Mouse (Mus musculus) erythroblast, embryonic 14.5 days (primary cell): ENCODE data around the gene Fam89b. TPM values are rescaled to one million over a fixed set of nuclear protein-coding genes. Genes with fewer than 3 reads are reported as not detected.
A peak's percentile ranks its signal among the peaks of the same experiment; 100 is the strongest.

Source experiments
- H3K27me3 ChIP-seq: 2 replicates; pipeline ENCODE4 v1.6.1; 2012; ENCODE audit warnings: inconsistent platforms; ENCODE audit not compliant: control insufficient read depth
- H3K36me3 ChIP-seq: 2 replicates; pipeline ENCODE4 v1.6.1; 2012; ENCODE audit warnings: mild to moderate bottlenecking, inconsistent platforms; ENCODE audit not compliant: control insufficient read depth
- H3K4me1 ChIP-seq: 2 replicates; pipeline ENCODE4 v1.6.1; 2012; ENCODE audit warnings: inconsistent platforms; ENCODE audit not compliant: control insufficient read depth
- H3K4me3 ChIP-seq: replicated peaks from 2 replicates; pipeline ENCODE3; 2012; ENCODE audit warnings: moderate library complexity, mild to moderate bottlenecking, inconsistent platforms
- H3K9me3 ChIP-seq: 2 replicates; pipeline ENCODE4 v1.6.1; 2012; ENCODE audit warnings: low read length, inconsistent platforms, mixed read lengths; ENCODE audit not compliant: control insufficient read depth
- GATA1 ChIP-seq: IDR thresholded peaks from 2 replicates; pipeline ENCODE4 v1.6.1; 2012; ENCODE audit warnings: low read length, inconsistent platforms, mixed read lengths
- TAL1 ChIP-seq: IDR thresholded peaks from 3 replicates; pipeline ENCODE4 v1.6.1; 2012; ENCODE audit warnings: low read length, inconsistent platforms, mixed read lengths
- polyA plus RNA-seq: library from polyadenylated mRNA; stranded (reverse); fragments of >175 nt; gene quantifications from 2 replicates; pipeline ENCODE4 v1.2.3, GENCODE M21; 2012

Gene Fam89b
- polyA plus RNA-seq, 1 experiment: 33.0 TPM

DNA sequence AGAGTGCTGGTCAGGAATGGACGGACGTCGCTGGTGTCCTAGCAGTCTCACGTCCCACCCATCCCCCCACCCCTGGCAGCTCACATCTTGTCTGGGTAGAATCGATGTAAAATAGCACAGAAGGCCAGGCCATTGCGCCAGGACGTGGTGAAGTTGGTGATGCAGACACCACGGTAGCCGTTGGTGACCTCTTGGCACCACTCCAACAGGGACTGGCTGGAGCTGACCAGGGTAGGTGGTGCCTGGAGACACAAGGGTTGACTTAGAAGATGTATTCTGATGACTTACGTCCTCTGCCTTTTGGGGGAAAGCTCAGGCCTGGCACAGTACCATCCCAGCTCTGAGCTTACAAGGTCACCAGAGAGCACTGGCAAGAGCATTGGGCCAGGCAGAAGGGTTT lies 12.5 kb downstream of the Fam89b start:
- H3K27me3 ChIP-seq: peaks cover 6% of the 10 kb centered on the region; the same call in 1 of the 2 replicates
- H3K4me1 ChIP-seq: peaks cover 99% of the 10 kb centered on the region
- H3K36me3 ChIP-seq: peaks cover 100% of the 10 kb centered on the region
- H3K4me3 ChIP-seq: peak overlapping the region; percentile 29
- TF ChIP-seq GATA1: no peak
- no peak for TF ChIP-seq TAL1
- H3K9me3 ChIP-seq: no peaks in the 10 kb centered on the region

DNA sequence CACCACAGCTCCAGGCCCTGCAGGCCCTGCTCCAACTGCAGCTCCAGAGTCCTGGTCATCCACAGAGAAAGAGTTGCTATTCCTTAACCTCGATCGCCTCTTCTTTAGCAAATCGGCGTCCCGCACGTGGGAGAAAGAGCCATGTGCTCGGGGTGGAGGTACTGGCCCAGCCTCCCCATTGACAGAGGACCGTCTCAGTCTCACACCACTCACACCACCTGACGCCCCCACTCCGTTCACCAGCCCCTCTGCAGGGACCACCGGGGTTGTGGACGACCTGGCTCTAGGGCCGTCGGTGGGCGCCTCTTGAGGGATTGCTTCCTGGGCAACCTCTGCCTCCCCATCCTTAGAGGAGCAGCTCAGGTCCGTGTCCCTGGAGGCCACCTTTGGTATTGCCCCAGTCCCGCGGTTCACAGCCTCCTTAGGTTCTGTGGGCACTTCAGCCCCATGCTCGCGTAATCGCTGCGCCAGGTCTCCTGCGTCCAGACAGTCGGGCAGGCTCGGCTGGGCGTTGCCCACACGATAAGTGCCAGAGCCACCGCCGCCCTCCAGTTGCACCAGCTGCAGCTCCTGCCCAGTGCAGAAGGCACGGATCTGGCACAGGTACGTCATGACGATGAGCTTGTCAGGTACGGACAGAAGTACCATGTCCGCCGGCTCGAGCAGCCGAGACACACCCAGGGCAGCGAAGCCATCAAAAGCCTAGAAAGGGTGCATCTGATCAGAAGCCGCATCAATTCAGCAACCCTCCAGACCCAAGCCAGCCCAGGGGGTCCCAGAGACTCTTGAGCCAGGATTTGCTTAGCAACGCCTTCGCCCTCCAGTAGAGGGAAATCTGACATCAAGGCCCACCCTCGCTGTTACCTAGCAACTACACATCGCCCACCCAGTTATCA lies 13.4 kb downstream of the Fam89b start:
- peaks cover 6% of the 10 kb centered on the region; the same call in 1 of the 2 replicates for H3K27me3 ChIP-seq
- no peaks in the 10 kb centered on the region for H3K9me3 ChIP-seq
- TF ChIP-seq TAL1: no peak
- TF ChIP-seq GATA1: no peak
- H3K36me3 ChIP-seq: peaks cover 100% of the 10 kb centered on the region
- H3K4me1 ChIP-seq: peaks cover 97% of the 10 kb centered on the region
- peak overlapping the region; percentile 45 for H3K4me3 ChIP-seq

DNA sequence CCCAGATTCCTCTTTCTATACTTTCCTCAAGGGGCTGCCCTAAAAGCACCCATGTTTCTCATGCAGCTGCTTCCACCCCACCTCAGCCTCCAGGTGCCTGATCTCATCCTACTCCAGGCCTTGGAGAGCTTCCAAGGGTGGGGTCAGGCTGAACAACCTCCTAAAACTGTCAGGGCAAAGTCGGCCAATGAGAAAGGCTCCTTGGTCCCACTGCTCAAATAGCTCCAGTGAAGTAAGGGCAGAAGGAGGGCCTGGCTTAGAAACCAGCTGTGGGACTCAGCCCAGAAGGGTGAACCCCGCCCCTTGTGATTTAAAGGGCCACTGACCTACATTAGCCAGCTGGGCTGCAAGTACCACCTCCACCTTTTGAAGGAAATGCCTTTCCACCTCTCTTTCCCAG lies 15.7 kb downstream of the Fam89b start:
- TF ChIP-seq TAL1 (no peak), GATA1 (no peak)
- Histone ChIP-seq H3K4me3 (peak overlapping the region; percentile 45), H3K27me3 (peaks cover 6% of the 10 kb centered on the region; the same call in 1 of the 2 replicates), H3K9me3 (no peaks in the 10 kb centered on the region), H3K36me3 (peaks cover 100% of the 10 kb centered on the region), H3K4me1 (peaks cover 87% of the 10 kb centered on the region)

- peaks cover 6% of the 10 kb centered on the region; the same call in 1 of the 2 replicates for H3K27me3 ChIP-seq
- TF ChIP-seq TAL1 (no peak), GATA1 (no peak)
- peaks cover 100% of the 10 kb centered on the region for H3K36me3 ChIP-seq
- peaks cover 88% of the 10 kb centered on the region for H3K4me1 ChIP-seq
- no peaks in the 10 kb centered on the region for H3K9me3 ChIP-seq
- peak overlapping the region; percentile 45 for H3K4me3 ChIP-seq
Measured at GRCm38 (mm10) chr19:5713255-5713654, 16.2 kb downstream of the Fam89b start.

DNA sequence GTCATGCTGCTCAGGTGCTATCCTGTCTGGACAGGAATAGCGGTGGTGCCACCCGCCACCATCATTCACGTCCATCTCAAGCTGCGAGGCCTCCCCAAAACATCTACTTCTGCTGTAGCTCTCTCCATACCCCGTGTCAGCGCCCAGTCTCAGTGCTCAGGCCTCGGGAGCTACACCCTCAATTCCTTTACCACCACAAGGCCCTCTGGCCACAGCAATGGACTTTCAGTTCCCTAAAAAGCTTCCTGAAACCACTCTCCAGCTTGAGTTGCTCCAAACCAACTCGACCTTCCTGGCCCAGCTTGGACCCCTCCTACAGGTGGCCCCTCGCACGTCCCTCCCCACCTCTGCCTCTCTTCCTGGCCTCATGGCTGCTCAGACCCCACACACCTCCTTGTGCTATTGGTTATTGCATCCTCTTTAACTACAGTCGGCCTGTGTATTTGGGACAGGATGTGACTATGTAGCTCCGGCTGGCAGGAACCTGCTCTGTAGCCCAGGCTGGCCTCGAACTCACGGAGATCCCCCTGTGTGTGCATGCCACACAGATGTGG lies 17.5 kb downstream of the Fam89b start:
- peaks cover 82% of the 10 kb centered on the region for H3K4me1 ChIP-seq
- H3K4me3 ChIP-seq: peak overlapping the region; percentile 4
- H3K36me3 ChIP-seq: peaks cover 100% of the 10 kb centered on the region

GRCm38 (mm10) chr19:5711218-5711617 lies 18.2 kb downstream of the Fam89b start:
- Histone ChIP-seq H3K36me3 (peaks cover 100% of the 10 kb centered on the region), H3K4me3 (no peak overlapping the region), H3K27me3 (peaks cover 2% of the 10 kb centered on the region; the same call in 1 of the 2 replicates), H3K4me1 (peaks cover 81% of the 10 kb centered on the region), H3K9me3 (no peaks in the 10 kb centered on the region)
- TF ChIP-seq GATA1: no peak
- no peak for TF ChIP-seq TAL1

More for the DNA sequence above, 17.5 kb downstream of the Fam89b start:
- H3K9me3 ChIP-seq: no peaks in the 10 kb centered on the region
- TF ChIP-seq TAL1 (no peak), GATA1 (no peak)
- H3K27me3 ChIP-seq: peaks cover 5% of the 10 kb centered on the region; the same call in 1 of the 2 replicates

DNA sequence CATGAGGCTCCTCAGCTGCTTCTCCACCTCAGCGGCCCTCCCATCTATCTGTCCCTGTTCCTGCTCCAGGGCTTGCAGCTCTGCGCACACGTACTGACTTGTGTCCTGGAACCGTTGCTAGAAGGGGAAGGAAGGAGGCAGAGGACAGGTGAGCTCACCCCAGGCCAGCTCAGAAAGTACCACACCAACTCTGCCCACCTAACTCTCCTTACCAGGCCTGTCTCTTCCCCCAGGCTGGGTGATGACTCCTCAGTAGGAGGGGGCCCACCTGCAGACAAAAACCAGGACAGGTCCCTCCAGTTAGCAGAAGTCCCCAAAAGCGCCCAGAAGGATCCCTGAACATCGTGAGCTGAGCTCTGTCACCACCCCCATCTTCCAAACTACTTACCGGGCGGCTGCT lies 18.9 kb downstream of the Fam89b start:
- Histone ChIP-seq H3K27me3 (no peaks in the 10 kb centered on the region; the same call in 1 of the 2 replicates), H3K4me3 (no peak overlapping the region), H3K4me1 (peaks cover 81% of the 10 kb centered on the region), H3K36me3 (peaks cover 100% of the 10 kb centered on the region), H3K9me3 (no peaks in the 10 kb centered on the region)
- TF ChIP-seq TAL1 (no peak), GATA1 (no peak)

DNA sequence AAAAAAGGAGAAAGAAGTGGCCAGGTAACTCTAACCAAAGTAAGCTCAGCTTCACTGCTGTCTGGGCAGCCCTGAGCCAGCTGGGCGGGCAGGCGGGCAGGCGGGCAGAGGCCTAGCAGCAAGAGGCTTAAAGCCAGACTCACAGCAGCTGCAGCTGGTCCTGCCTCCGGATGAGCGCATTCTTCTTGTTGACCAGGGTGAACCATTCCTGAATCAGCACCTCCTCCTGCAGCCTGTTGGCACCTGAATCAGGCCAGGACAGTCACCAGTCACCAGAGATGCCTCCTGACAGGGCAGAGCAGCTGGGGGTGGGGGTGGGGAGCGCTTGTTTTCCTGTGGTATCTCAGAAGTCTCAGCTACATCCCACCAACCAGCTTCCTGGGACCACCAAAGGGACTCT lies 19.4 kb downstream of the Fam89b start:
- Histone ChIP-seq H3K9me3 (no peaks in the 10 kb centered on the region), H3K4me1 (peaks cover 81% of the 10 kb centered on the region), H3K4me3 (no peak overlapping the region), H3K36me3 (peaks cover 100% of the 10 kb centered on the region), H3K27me3 (no peaks in the 10 kb centered on the region; the same call in 1 of the 2 replicates)
- TF ChIP-seq TAL1 (no peak), GATA1 (no peak)

- no peaks in the 10 kb centered on the region for H3K9me3 ChIP-seq
- H3K4me1 ChIP-seq: peaks cover 59% of the 10 kb centered on the region
- peak overlapping the region; percentile 51 for H3K4me3 ChIP-seq
- TF ChIP-seq TAL1: no peak
- TF ChIP-seq GATA1: no peak
- H3K27me3 ChIP-seq: no peaks in the 10 kb centered on the region; the same call in 1 of the 2 replicates
- peaks cover 100% of the 10 kb centered on the region for H3K36me3 ChIP-seq
Measured at GRCm38 (mm10) chr19:5704801-5705571, 24.5 kb downstream of the Fam89b start.
